Comparison of ENCODE assay signal across 9 mouse cellular contexts in the genomic region with DNA sequence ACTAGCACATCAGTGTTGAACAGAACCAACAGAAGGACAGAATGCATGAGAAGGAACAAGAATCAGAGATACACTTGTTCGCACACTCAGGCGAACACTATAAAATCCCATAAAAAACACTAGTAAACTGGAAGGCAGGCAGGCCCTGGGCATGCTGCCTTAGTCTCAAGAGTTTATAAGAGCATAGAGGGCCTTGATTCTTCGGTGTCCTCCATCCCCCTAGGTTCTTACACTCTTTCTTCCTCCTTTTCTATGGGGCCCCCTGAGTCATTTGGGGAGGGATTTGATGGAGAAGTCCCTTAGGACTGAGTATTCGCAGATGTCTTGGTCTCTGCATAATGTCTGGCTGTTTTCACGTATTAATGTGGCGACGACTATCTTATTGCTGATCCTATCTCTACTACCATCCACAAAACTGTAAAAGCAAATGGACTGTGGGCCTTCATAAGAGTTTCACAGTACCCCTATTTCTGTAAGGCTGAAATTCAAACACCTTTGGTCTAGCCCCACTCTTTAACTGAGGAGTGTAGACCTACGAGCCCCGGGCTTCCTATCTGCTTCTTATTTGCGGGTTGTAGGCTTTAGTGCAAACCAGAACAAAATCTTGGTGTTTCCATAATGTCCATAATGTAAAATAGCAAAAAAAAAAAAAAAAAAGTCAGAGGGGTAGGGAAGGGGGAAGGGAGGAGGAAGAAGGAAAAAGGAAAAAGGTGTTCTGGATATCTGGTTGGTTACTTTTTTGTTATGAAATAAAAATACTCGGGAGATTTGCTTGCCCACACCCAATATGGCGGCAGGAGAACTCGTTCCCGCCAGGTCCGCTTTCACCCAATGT. TPM values are rescaled to one million over a fixed set of nuclear protein-coding genes. Genes with fewer than 3 reads are reported as not detected.
A peak's percentile ranks its signal among the peaks of the same experiment; 100 is the strongest.
DNase-seq lines count a peak whose midpoint lies in the region; ATAC-seq lines count a peak whose summit lies in the region.
"Had no signal": no experiment of that assay in that cellular context is flagged by ENCODE, and none has a peak within 500 bp of the region (broad histone marks: within the 10 kb centered on the region; RNA-seq: fewer than 3 reads in every experiment).

No protein-coding gene starts in this region.

- no peak for DNase-seq in heart, postnatal 14 days
- peak; percentile 1 for DNase-seq in Muller cell, postnatal 12 days (ENCODE audit: inconsistent ontology term)
- DNase-seq in midbrain, embryonic 10.5 days (ENCODE audit: low spot score) = no peak
- DNase-seq in ovary, postnatal 14 days (ENCODE audit: low spot score) = no peak
- no peak for DNase-seq in right cerebral cortex, postnatal 36 days (ENCODE audit: low spot score in 2 of 2)
- no peak for DNase-seq in frontal cortex, adult 2 months (ENCODE audit: extremely low spot score in 1 of 2, low spot score in 1 of 2)

- 50% methylated on average over 15 of the region's 15 CpGs for WGBS in heart, embryonic 13.5 days
- WGBS in heart, embryonic 15.5 days = 53% methylated on average over 15 of the region's 15 CpGs
- WGBS in midbrain, embryonic 10.5 days = 55% methylated on average over 15 of the region's 15 CpGs

- H3K36me3 ChIP-seq in heart, embryonic 13.5 days = peaks cover 24% of the 10 kb centered on the region
- H3K36me3 ChIP-seq in heart, embryonic 15.5 days = peaks cover 8% of the 10 kb centered on the region
- peaks cover 25% of the 10 kb centered on the region for H3K36me3 ChIP-seq in midbrain, embryonic 10.5 days

- H3K27ac ChIP-seq in heart, embryonic 13.5 days (replicated peaks) = 0 out of 2 replicates have a peak overlapping the region, but pooled peaks have one; percentile 39
- H3K27ac ChIP-seq in heart, embryonic 15.5 days = no peak overlapping the region
- H3K27ac ChIP-seq in midbrain, embryonic 10.5 days (replicated peaks) = peak overlapping the region; percentile 97

- H3K4me2 ChIP-seq in heart, embryonic 13.5 days = peak overlapping the region; percentile 73
- H3K4me2 ChIP-seq in heart, embryonic 15.5 days = peak overlapping the region; percentile 37

- intact Hi-C loops in heart, postnatal 14 days (cut with DNase I) = no loop called here

- H3K4me3 ChIP-seq in heart, embryonic 13.5 days = peak overlapping the region; percentile 94
- H3K4me3 ChIP-seq in heart, embryonic 15.5 days = peak overlapping the region; percentile 77
- peak overlapping the region; percentile 89 for H3K4me3 ChIP-seq in midbrain, embryonic 10.5 days

- peaks cover 27% of the 10 kb centered on the region for H3K27me3 ChIP-seq in heart, embryonic 13.5 days (replicated peaks)
- H3K27me3 ChIP-seq in heart, embryonic 15.5 days = no peaks in the 10 kb centered on the region
- H3K27me3 ChIP-seq in midbrain, embryonic 10.5 days (ENCODE audit: low read depth, poor library complexity, severe bottlenecking) = peaks cover 13% of the 10 kb centered on the region

- H3K4me1 ChIP-seq in heart, embryonic 13.5 days = peaks cover 22% of the 10 kb centered on the region
- peaks cover 20% of the 10 kb centered on the region for H3K4me1 ChIP-seq in heart, embryonic 15.5 days (replicated peaks)
- peaks cover 21% of the 10 kb centered on the region for H3K4me1 ChIP-seq in midbrain, embryonic 10.5 days

- H3K9ac ChIP-seq in heart, embryonic 13.5 days = no peak overlapping the region
- no peak overlapping the region for H3K9ac ChIP-seq in heart, embryonic 15.5 days

- H3K9me3 ChIP-seq in heart, embryonic 13.5 days = no peaks in the 10 kb centered on the region
- H3K9me3 ChIP-seq in heart, embryonic 15.5 days (replicated peaks) = no peaks in the 10 kb centered on the region
- H3K9me3 ChIP-seq in midbrain, embryonic 10.5 days (replicated peaks) = no peaks in the 10 kb centered on the region

- no peak for ATAC-seq in heart, embryonic 13.5 days (ENCODE audit: extremely low read depth, insufficient number of reproducible peaks, low FRiP score, low TSS enrichment)
- no peak for ATAC-seq in heart, embryonic 15.5 days (replicated peaks; ENCODE audit: insufficient number of reproducible peaks, insufficient read depth, low FRiP score, low read depth)

RNA-seq across cellular contexts. Expression of gene Rrm1, which starts 0.5 kb away (rescaled TPM):
- 126 and 130 TPM in 2 replicates for polyA plus RNA-seq in heart, embryonic 13.5 days (2015; fragmentation: Nextera tagmentation; extraction: Ambion mirVana)
- 10 to 100 TPM; 14.4 to 19.1 TPM for total RNA-seq in heart, postnatal 14 days (2021)
- polyA plus RNA-seq in heart, embryonic 15.5 days (2015; fragmentation: Nextera tagmentation; extraction: Ambion mirVana) = 99.0 and 126 TPM in 2 replicates
- polyA plus RNA-seq in midbrain, embryonic 10.5 days (2016; fragmentation: Nextera tagmentation; extraction: Ambion mirVana) = 274 TPM in 2 replicates
- polyA plus RNA-seq in frontal cortex, adult 2 months (2012; rRNA removed) = 12.6 and 16.6 TPM in 2 replicates

RNA-seq across cellular contexts. Expression of gene Olfr543, which starts 40.4 kb away (rescaled TPM):
- polyA plus RNA-seq in heart, embryonic 13.5 days (2015; fragmentation: Nextera tagmentation; extraction: Ambion mirVana) = 0.36 TPM in 1 of 2 replicates, not detected in the other
- total RNA-seq in heart, postnatal 14 days (2021) = not detected
- 0.29 and 0.30 TPM in 2 replicates for polyA plus RNA-seq in heart, embryonic 15.5 days (2015; fragmentation: Nextera tagmentation; extraction: Ambion mirVana)
- polyA plus RNA-seq in midbrain, embryonic 10.5 days (2016; fragmentation: Nextera tagmentation; extraction: Ambion mirVana) = 0.35 TPM in 2 replicates
- 0.08 TPM in 1 of 2 replicates, not detected in the other for polyA plus RNA-seq in frontal cortex, adult 2 months (2012; rRNA removed)
- total RNA-seq: neutrophil, adult 5-6 weeks had no signal

RNA-seq across cellular contexts. Expression of gene Olfr544, which starts 47.1 kb away (rescaled TPM):
- polyA plus RNA-seq in heart, embryonic 13.5 days (2015; fragmentation: Nextera tagmentation; extraction: Ambion mirVana) = not detected in 2 replicates
- not detected for total RNA-seq in heart, postnatal 14 days (2021)
- 0.05 TPM in 2 replicates for polyA plus RNA-seq in heart, embryonic 15.5 days (2015; fragmentation: Nextera tagmentation; extraction: Ambion mirVana)
- 0.11 and 0.17 TPM in 2 replicates for polyA plus RNA-seq in midbrain, embryonic 10.5 days (2016; fragmentation: Nextera tagmentation; extraction: Ambion mirVana)
- not detected in 2 replicates for polyA plus RNA-seq in frontal cortex, adult 2 months (2012; rRNA removed)
- total RNA-seq: neutrophil, adult 5-6 weeks had no signal

RNA-seq across cellular contexts. Expression of gene Olfr545, which starts 58.3 kb away (rescaled TPM):
- 0.04 and 0.13 TPM in 2 replicates for polyA plus RNA-seq in heart, embryonic 13.5 days (2015; fragmentation: Nextera tagmentation; extraction: Ambion mirVana)
- not detected for total RNA-seq in heart, postnatal 14 days (2021)
- 0.04 TPM in 1 of 2 replicates, not detected in the other for polyA plus RNA-seq in heart, embryonic 15.5 days (2015; fragmentation: Nextera tagmentation; extraction: Ambion mirVana)
- 0.05 and 0.11 TPM in 2 replicates for polyA plus RNA-seq in midbrain, embryonic 10.5 days (2016; fragmentation: Nextera tagmentation; extraction: Ambion mirVana)
- polyA plus RNA-seq in frontal cortex, adult 2 months (2012; rRNA removed) = 0.10 TPM in 1 of 2 replicates, not detected in the other
- total RNA-seq: neutrophil, adult 5-6 weeks had no signal
